Mouse (Mus musculus): ENCODE measurements around the gene Cyp4f16. TPM values are rescaled to one million over a fixed set of nuclear protein-coding genes. Genes with fewer than 3 reads are reported as not detected.

The Cyp4f16 gene
- 2.4 to 3.1 TPM (median 2.5 TPM) in 4 replicates for total RNA-seq (2023; ENCODE audit: inconsistent age)

GRCm38 (mm10) chr17:32536051-32536866 is at the start of gene Cyp4f16:
Gene Cyp4f16, plus strand, starts transcription at chr17:32536558.

DNA sequence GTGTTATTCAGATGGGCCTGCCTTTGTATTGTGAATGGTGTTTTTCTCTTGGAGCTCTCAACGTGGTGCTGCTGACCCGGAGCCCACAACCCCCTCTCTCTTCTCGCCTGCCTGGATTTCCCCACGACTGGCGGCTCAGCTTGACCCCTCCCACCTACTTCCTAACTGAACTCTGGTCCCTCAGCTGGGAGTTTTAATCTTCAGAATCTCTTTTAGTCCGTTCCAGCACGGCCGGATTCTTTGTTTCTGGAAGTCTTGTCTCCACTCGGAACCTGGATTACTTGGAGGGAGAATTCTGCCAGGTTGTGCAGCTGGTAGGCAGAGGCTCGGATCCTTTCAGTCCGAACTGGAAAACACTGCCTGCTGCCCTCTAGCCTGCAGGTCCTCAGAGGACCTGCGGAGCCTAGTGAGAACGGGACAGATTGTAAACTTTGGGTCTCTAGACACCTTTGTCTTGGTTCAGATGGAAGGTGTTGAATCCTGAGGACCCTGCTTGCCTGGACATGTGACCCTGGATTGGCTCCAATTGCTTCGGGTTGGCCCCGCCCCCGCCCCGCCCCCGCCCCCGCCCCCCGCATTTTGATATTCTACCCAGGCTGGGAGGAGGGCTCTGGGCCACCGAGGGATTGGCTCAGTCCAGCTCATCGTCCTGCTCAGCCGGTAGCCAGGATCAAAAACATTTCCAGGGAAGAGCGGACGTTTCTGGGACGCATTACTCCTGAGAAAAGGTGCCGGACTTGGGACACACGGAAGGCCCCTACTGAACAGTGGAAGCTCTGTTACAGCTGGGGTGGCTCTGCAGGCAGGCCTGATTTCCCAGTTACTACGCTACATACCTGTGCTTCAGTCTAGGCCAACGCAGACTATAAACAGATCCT is 30.3 kb upstream of the Cyp4f16 start, which contains the start of gene Cyp4f17:
Gene Cyp4f17 (plus strand): TSS at position 200 of the 878 bp plus-strand sequence.

Other genes starting within 250 kb of the Cyp4f16 start
- gene Akap8, start 215.3 kb upstream of the Cyp4f16 start, total RNA-seq (2023; ENCODE audit: inconsistent age), result 305 to 324 TPM (median 308 TPM) in 4 replicates
- 196 to 211 TPM (median 202 TPM) in 4 replicates for gene Akap8l, start 186.0 kb upstream of the Cyp4f16 start, total RNA-seq (2023; ENCODE audit: inconsistent age)
- gene Wiz, start 147.1 kb upstream of the Cyp4f16 start, total RNA-seq (2023; ENCODE audit: inconsistent age), result 35.8 to 39.5 TPM (median 37.3 TPM) in 4 replicates
- gene Rasal3, start 133.0 kb upstream of the Cyp4f16 start, total RNA-seq (2023; ENCODE audit: inconsistent age), result 296 to 301 TPM (median 299 TPM) in 4 replicates
- 29.4 to 36.5 TPM (median 34.1 TPM) in 4 replicates for gene Pglyrp2, start 112.4 kb upstream of the Cyp4f16 start, total RNA-seq (2023; ENCODE audit: inconsistent age)
- gene Cyp4f39, start 83.8 kb upstream of the Cyp4f16 start, total RNA-seq (2023; ENCODE audit: inconsistent age), result not detected in 4 replicates
- 0.51 to 1.3 TPM (median 0.86 TPM) in 4 replicates for gene Cyp4f17, start 30.5 kb upstream of the Cyp4f16 start, total RNA-seq (2023; ENCODE audit: inconsistent age)
- gene Cyp4f37, start 84.8 kb downstream of the Cyp4f16 start, total RNA-seq (2023; ENCODE audit: inconsistent age), result not detected in 4 replicates
- not detected in 4 replicates for gene Cyp4f40, start 122.3 kb downstream of the Cyp4f16 start, total RNA-seq (2023; ENCODE audit: inconsistent age)
- not detected in 4 replicates for gene Cyp4f15, start 149.1 kb downstream of the Cyp4f16 start, total RNA-seq (2023; ENCODE audit: inconsistent age)

Data from B cell, adult (primary cell).